Mouse (Mus musculus) limb, embryonic 14.5 days (tissue): ENCODE results near the gene Clba1. TPM values are rescaled to one million over a fixed set of nuclear protein-coding genes. Genes with fewer than 3 reads are reported as not detected.

Experiments
- ATAC-seq: fragments of 200-750 bp; cut with Nextera tagmentation; 2 replicates; pipeline ENCODE4 v1.8.0; 2017; ENCODE audit warnings: low read depth, moderate number of reproducible peaks, moderate TSS enrichment; ENCODE audit not compliant: low FRiP score
- DNase-seq: peaks from one replicate; pipeline ENCODE4 v3.0.0-alpha.2; 2015; ENCODE audit warnings: low spot score
- H3K27ac ChIP-seq: fragments of 300-500 bp; sonication (generic); replicated peaks from 2 replicates; pipeline ENCODE4 v1.5.1; 2014; ENCODE audit warnings: low read depth, mild to moderate bottlenecking, low read length, moderate library complexity, mixed read lengths
- H3K27me3 ChIP-seq: fragments of 300-500 bp; sonication (generic); 2 replicates; pipeline ENCODE4 v1.6.1; 2014; ENCODE audit warnings: low read length, mixed read lengths; ENCODE audit not compliant: control insufficient read depth, insufficient read depth
- H3K36me3 ChIP-seq: fragments of 300-500 bp; sonication (generic); 2 replicates; pipeline ENCODE4 v1.6.1; 2014; ENCODE audit warnings: mild to moderate bottlenecking, low read length, moderate library complexity, mixed read lengths; ENCODE audit not compliant: control insufficient read depth, insufficient read depth
- H3K4me1 ChIP-seq: fragments of 300-500 bp; sonication (generic); 2 replicates; pipeline ENCODE4 v1.6.1; 2014; ENCODE audit warnings: antibody characterized with exemption, low read length, mixed read lengths; ENCODE audit not compliant: control insufficient read depth, insufficient read depth
- H3K4me2 ChIP-seq: fragments of 300-500 bp; sonication (generic); replicated peaks from 2 replicates; pipeline ENCODE4 v1.6.1; 2014; ENCODE audit warnings: low read depth, mild to moderate bottlenecking, low read length, moderate library complexity; ENCODE audit not compliant: severe bottlenecking
- H3K4me3 ChIP-seq: fragments of 300-500 bp; sonication (generic); replicated peaks from 2 replicates; pipeline ENCODE4 v1.5.1; 2014; ENCODE audit warnings: low read length
- H3K9ac ChIP-seq: fragments of 300-500 bp; sonication (generic); 2 replicates; pipeline ENCODE4 v1.6.1; 2014; ENCODE audit warnings: mild to moderate bottlenecking, low read depth, low read length, moderate library complexity; ENCODE audit not compliant: severe bottlenecking
- H3K9me3 ChIP-seq: fragments of 300-500 bp; sonication (generic); 2 replicates; pipeline ENCODE4 v1.6.1; 2016; ENCODE audit warnings: low read length; ENCODE audit not compliant: control insufficient read depth
- POLR2A ChIP-seq: fragments of 200-500 bp; IDR thresholded peaks from 2 replicates; pipeline ENCODE4 v1.8.0; 2012; ENCODE audit warnings: inconsistent platforms, mild to moderate bottlenecking, moderate library complexity, borderline replicate concordance; ENCODE audit not compliant: insufficient read depth, insufficient read length; ENCODE audit errors: extremely low read depth
- WGBS: fragments of 180-500 bp; shearing (Covaris S2); extraction: QIAGEN DNeasy Blood & Tissue Kit; methylation state at CpG from one replicate; pipeline ENCODE4 v1.1.7; 2014; 5-methylcytosine and 5-hydroxymethylcytosine counted together
- polyA plus RNA-seq, 2 experiments: library from polyadenylated mRNA; depleted of rRNA in 1 of 2; stranded (reverse) in 1 of 2; unstranded in 1 of 2; fragments of >200 nt; fragmentation: Nextera tagmentation in 1 of 2; extraction: Ambion mirVana in 1 of 2; gene quantifications; 2 replicates each; pipeline versions ENCODE4 v1.2.1 to v1.2.3; 2012 to 2014

The Clba1 gene
- polyA plus RNA-seq, 2 experiments, result 3.7 to 5.7 TPM

DNA sequence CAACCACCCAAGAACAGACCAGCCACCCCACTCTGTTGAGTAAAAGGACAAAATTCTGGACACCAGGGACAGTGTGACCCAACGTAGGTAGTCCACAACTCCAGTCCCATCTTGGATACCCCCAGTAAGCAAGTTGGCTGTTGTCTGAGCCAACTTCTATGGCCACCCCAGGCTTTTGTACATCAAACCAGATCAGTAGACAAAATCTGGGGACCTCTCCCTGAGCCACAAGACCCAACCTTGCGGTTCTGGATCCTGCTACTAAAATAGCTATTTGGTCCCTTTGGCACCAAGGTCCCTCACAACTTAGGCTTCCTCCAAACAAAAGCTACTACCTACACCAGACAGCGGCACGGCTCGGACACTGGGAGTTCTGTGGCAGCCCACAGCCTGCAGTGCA lies 13.7 kb upstream of the Clba1 start:
- no peaks in the 10 kb centered on the region for H3K27me3 ChIP-seq
- H3K4me1 ChIP-seq, result peaks cover 29% of the 10 kb centered on the region
- no peak for DNase-seq
- H3K9ac ChIP-seq, result 0 out of 2 replicates have a peak overlapping the region, but pooled peaks have one; percentile 21
- no peaks in the 10 kb centered on the region for H3K36me3 ChIP-seq
- no peak overlapping the region for H3K4me2 ChIP-seq
- WGBS, result 86% methylated on average over 5 of the region's 5 CpGs
- H3K4me3 ChIP-seq, result no peak overlapping the region
- no peak for TF ChIP-seq POLR2A
- no peak overlapping the region for H3K27ac ChIP-seq
- ATAC-seq, result no peak
- H3K9me3 ChIP-seq, result no peaks in the 10 kb centered on the region

DNA sequence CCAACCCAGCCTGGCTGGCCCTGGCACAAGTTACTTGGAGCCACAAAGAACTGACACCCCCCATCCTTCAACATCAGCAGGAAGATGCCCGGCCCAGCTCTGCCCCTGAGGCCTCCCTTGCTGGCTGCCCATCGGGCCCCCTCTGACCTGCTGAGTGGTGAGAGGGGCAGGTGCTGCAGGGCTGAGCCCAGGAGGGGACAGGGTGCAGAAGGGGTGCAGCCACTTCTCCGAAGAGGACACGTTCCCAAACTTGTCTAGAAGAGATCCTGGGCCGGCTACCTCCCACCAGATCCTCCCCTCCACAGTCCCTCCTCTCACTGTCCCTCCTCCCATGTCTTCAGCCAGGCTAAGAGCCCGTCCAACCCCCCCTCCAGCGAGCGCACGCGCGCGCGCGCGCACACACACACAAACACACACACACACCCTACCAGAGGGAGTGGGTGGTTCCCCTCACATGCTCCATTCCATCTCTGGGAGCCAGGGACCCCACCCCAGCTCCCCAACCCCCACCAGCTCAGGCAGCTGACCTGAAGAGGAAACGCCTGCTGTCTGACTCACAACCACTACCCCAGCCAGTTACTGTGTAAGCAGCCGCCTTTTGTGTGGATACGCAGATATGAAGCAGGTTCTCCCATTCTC lies 13.2 kb upstream of the Clba1 start:
- TF ChIP-seq POLR2A, result no peak
- Histone ChIP-seq H3K36me3 (no peaks in the 10 kb centered on the region), H3K4me1 (peaks cover 29% of the 10 kb centered on the region), H3K4me3 (no peak overlapping the region), H3K9me3 (no peaks in the 10 kb centered on the region), H3K27me3 (0 out of 2 replicates have a peak, but pooled peaks cover 1% of the 10 kb centered on the region), H3K9ac (0 out of 2 replicates have a peak overlapping the region, but pooled peaks have one; percentile 21), H3K4me2 (no peak overlapping the region), H3K27ac (no peak overlapping the region)
- WGBS, result 60% methylated on average over 18 of the region's 18 CpGs
- ATAC-seq (no peak), DNase-seq (no peak)

DNA sequence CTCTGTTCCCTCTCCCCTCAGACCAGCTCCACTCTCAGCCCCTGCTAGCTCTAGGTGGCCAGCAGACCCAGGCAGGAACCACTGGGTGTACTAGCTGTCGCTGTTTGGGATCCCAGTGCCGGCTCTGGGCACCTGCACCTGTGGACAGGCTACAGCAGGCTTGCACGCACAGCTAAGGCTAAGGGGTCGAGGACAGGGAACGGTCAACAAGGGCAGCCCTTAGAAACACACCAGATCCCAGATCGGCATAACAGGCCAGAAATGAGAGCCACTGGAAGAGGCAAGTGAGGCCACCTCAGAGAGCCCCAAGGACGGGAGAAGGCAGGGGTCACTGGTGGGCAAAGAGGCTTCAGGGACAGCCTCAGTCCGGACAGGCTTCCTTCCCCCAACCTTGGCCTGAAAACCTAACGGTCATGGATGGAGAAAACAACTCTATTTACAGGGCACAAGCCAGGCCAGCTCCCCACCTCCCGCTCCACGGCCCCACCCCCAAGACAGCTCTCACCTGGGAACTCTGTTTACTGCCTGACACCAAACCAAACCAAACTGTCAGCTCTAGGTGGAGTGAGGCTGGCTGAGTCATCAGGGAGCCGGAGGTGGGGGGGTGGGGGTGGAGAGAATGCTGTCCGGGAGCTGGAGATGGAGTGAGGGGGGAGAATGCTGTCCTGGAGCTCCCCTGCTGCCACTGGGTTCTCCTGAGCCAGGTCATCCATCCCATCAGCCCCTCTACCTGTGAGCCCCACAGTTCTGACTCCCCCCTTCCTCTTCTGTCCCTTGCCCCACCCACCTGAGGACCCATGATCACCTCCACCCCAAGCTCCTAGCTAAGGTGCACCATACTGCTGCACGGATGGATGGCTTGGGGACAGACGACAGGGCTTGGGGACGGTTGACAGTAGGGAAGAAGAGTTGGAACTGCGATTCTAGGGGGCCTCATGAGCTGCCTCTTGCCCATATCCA lies 11.9 kb upstream of the Clba1 start:
- no peak overlapping the region for H3K27ac ChIP-seq
- H3K4me1 ChIP-seq, result peaks cover 30% of the 10 kb centered on the region
- peaks cover 13% of the 10 kb centered on the region for H3K27me3 ChIP-seq
- H3K9ac ChIP-seq, result no peak overlapping the region
- no peak for DNase-seq
- H3K4me2 ChIP-seq, result no peak overlapping the region
- 45% methylated on average over 17 of the region's 17 CpGs for WGBS
- no peak overlapping the region for H3K4me3 ChIP-seq
- no peaks in the 10 kb centered on the region for H3K9me3 ChIP-seq
- no peaks in the 10 kb centered on the region for H3K36me3 ChIP-seq
- no peak for TF ChIP-seq POLR2A
- ATAC-seq, result no peak

DNA sequence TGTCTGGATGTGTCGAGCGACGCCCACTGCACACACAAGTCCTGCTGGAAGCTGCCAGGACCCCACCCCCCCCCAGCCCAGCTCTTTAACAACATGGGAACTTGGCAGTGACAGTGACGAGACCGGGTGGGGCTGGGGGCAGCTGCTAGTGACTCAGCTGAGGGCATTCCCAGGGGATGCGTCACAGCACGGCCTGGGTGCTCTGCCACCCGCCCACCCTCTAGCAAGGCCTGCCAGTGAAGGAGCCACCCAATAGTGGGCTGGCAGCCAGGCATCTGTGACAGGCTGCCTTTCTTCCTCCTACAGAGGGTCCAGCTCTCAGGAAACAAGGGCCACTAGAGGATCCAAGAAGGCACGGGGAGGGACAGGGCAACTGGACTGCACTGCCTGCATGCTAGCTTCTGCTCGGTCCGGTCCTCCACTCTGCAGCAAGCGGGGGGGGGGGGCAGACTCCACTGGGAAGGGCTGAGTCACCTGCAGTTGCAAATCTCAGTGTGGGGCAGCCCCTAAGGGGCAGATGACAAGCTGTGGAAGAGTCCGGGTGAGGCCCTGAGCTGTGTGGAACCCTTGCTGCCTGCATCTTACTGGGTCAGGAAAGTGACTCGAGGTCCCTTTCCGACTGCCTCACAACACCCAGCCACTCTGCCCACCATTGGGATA lies 10.9 kb upstream of the Clba1 start:
- no peaks in the 10 kb centered on the region for H3K36me3 ChIP-seq
- H3K9ac ChIP-seq, result no peak overlapping the region
- H3K4me3 ChIP-seq, result no peak overlapping the region
- WGBS, result 52% methylated on average over 14 of the region's 15 CpGs
- peak overlapping the region; percentile 52; the same call in 1 of the 2 replicates for H3K27ac ChIP-seq
- no peak for ATAC-seq
- no peak overlapping the region for H3K4me2 ChIP-seq
- H3K27me3 ChIP-seq, result peaks cover 14% of the 10 kb centered on the region
- no peak for DNase-seq
- no peak for TF ChIP-seq POLR2A
- H3K9me3 ChIP-seq, result no peaks in the 10 kb centered on the region
- peaks cover 33% of the 10 kb centered on the region for H3K4me1 ChIP-seq

DNA sequence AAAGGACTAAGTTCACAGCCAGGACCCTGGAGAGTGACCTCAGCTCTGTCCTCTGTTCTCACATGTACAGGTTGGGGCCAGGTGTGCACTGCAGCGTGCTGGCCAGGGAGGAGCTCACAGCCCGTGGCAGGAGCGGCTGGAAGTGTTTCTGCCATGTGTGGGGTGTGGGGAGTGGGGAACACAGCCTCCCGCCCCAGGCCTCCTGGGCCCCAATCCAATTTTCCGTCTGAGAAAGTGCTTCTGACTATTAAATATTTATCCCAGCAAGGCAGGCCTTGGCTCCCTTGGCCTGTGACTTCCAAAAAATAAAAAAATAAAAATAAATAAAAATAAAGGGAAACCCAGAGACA lies 10.4 kb upstream of the Clba1 start:
- WGBS, result 10% methylated on average over 5 of the region's 5 CpGs
- no peaks in the 10 kb centered on the region for H3K9me3 ChIP-seq
- H3K27ac ChIP-seq, result peak overlapping the region; percentile 52; the same call in 1 of the 2 replicates
- H3K4me2 ChIP-seq, result no peak overlapping the region
- H3K27me3 ChIP-seq, result peaks cover 14% of the 10 kb centered on the region
- TF ChIP-seq POLR2A, result no peak
- H3K4me3 ChIP-seq, result no peak overlapping the region
- ATAC-seq (no peak), DNase-seq (peak; percentile 61)
- H3K4me1 ChIP-seq, result peaks cover 33% of the 10 kb centered on the region
- no peaks in the 10 kb centered on the region for H3K36me3 ChIP-seq
- H3K9ac ChIP-seq, result no peak overlapping the region
